Mouse (Mus musculus): ENCODE results near the gene Gabrb2. TPM values are rescaled to one million over a fixed set of nuclear protein-coding genes. Genes with fewer than 3 reads are reported as not detected.

Gene Gabrb2
- polyA plus RNA-seq, 1 experiment from 2014 or later = 4.0 TPM

- Histone ChIP-seq H3K9me3 (ENCODE audit: control insufficient read depth, low read length) (no peaks in the 10 kb centered on the region), H3K4me1 (ENCODE audit: control insufficient read depth, insufficient read depth, low read length) (no peaks in the 10 kb centered on the region), H3K4me3 (ENCODE audit: low read depth, low read length) (no peak overlapping the region), H3K27ac (ENCODE audit: low read depth, low read length) (no peak overlapping the region), H3K4me2 (ENCODE audit: low read depth) (no peak overlapping the region), H3K27me3 (ENCODE audit: control insufficient read depth, insufficient read depth, low read length) (no peaks in the 10 kb centered on the region), H3K9ac (ENCODE audit: low read length) (no peak overlapping the region), H3K36me3 (ENCODE audit: control insufficient read depth, insufficient read depth, low read length) (no peaks in the 10 kb centered on the region)
- DNase-seq (ENCODE audit: low spot score) = no peak
- ATAC-seq (ENCODE audit: insufficient read depth, low FRiP score, low TSS enrichment) = no peak
- WGBS = 83% methylated on average over 2 of the region's 2 CpGs
Measured at GRCm38 (mm10) chr11:42505436-42505835, 85.9 kb downstream of the Gabrb2 start.

DNA sequence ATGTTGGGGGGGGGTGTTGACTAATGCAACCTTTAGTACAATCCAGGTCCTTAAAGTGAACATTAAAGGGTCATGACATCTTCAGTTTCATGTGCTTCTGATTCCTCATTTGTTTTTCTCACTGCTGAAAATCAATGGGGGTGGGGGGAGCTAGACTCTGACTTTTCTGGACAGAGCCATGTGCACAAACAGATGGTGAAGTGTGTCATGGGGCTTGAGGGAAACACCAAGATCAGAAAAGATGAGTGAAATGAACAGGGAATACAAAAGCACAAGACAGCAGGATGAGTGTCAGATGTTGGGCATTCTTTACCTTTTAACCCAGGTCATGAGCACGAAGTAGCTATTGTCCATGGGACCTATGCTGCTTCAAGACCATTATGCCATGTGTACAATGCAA, 86.4 kb downstream of the Gabrb2 start:
- ATAC-seq (ENCODE audit: insufficient read depth, low FRiP score, low TSS enrichment) = no peak

GRCm38 (mm10) chr11:42521960-42522359, 102.4 kb downstream of the Gabrb2 start:
- Histone ChIP-seq H3K4me1 (ENCODE audit: control insufficient read depth, insufficient read depth, low read length) (no peaks in the 10 kb centered on the region), H3K4me2 (ENCODE audit: low read depth) (no peak overlapping the region), H3K9me3 (ENCODE audit: control insufficient read depth, low read length) (no peaks in the 10 kb centered on the region), H3K9ac (ENCODE audit: low read length) (no peak overlapping the region), H3K36me3 (ENCODE audit: control insufficient read depth, insufficient read depth, low read length) (no peaks in the 10 kb centered on the region), H3K4me3 (ENCODE audit: low read depth, low read length) (no peak overlapping the region), H3K27ac (ENCODE audit: low read depth, low read length) (no peak overlapping the region), H3K27me3 (ENCODE audit: control insufficient read depth, insufficient read depth, low read length) (no peaks in the 10 kb centered on the region)
- ATAC-seq (ENCODE audit: insufficient read depth, low FRiP score, low TSS enrichment) = no peak
- 84% methylated on average over 2 of the region's 2 CpGs for WGBS
- DNase-seq (ENCODE audit: low spot score) = no peak

More for the DNA sequence above, 86.4 kb downstream of the Gabrb2 start:
- H3K4me2 ChIP-seq (ENCODE audit: low read depth) = no peak overlapping the region
- H3K9ac ChIP-seq (ENCODE audit: low read length) = no peak overlapping the region
- no peaks in the 10 kb centered on the region for H3K36me3 ChIP-seq (ENCODE audit: control insufficient read depth, insufficient read depth, low read length)
- H3K9me3 ChIP-seq (ENCODE audit: control insufficient read depth, low read length) = no peaks in the 10 kb centered on the region
- WGBS = 73% methylated on average over 1 of the region's 1 CpGs
- H3K27ac ChIP-seq (ENCODE audit: low read depth, low read length) = no peak overlapping the region
- no peaks in the 10 kb centered on the region for H3K27me3 ChIP-seq (ENCODE audit: control insufficient read depth, insufficient read depth, low read length)
- no peaks in the 10 kb centered on the region for H3K4me1 ChIP-seq (ENCODE audit: control insufficient read depth, insufficient read depth, low read length)
- no peak for DNase-seq (ENCODE audit: low spot score)
- H3K4me3 ChIP-seq (ENCODE audit: low read depth, low read length) = no peak overlapping the region

GRCm38 (mm10) chr11:42528226-42528881, 108.8 kb downstream of the Gabrb2 start:
- 94% methylated on average over 3 of the region's 3 CpGs for WGBS
- Histone ChIP-seq H3K36me3 (ENCODE audit: control insufficient read depth, insufficient read depth, low read length) (no peaks in the 10 kb centered on the region), H3K4me2 (ENCODE audit: low read depth) (no peak overlapping the region), H3K9ac (ENCODE audit: low read length) (no peak overlapping the region), H3K4me1 (ENCODE audit: control insufficient read depth, insufficient read depth, low read length) (no peaks in the 10 kb centered on the region), H3K4me3 (ENCODE audit: low read depth, low read length) (no peak overlapping the region), H3K9me3 (ENCODE audit: control insufficient read depth, low read length) (no peaks in the 10 kb centered on the region), H3K27ac (ENCODE audit: low read depth, low read length) (no peak overlapping the region), H3K27me3 (ENCODE audit: control insufficient read depth, insufficient read depth, low read length) (no peaks in the 10 kb centered on the region)
- ATAC-seq (ENCODE audit: insufficient read depth, low FRiP score, low TSS enrichment) = no peak
- no peak for DNase-seq (ENCODE audit: low spot score)

DNA sequence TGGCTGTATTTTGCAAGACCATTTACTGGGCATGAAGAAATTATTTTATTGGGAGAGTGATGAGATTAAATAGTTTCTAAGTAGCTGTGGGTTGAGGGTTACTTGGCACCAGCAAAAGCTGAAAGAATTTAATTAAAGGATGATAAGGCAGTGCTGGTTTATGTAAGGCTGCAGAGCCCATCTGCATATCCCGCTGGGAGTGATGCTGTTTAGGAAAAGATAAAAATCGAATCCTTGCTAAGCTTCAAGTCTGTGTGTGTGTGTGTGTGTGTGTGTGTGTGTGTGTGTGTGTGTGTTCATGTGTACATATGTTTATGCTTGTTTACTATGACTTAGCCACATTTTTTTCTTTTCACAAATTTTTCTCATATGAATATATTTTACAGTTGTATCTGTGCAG, 113.0 kb downstream of the Gabrb2 start:
- Histone ChIP-seq H3K9me3 (ENCODE audit: control insufficient read depth, low read length) (no peaks in the 10 kb centered on the region), H3K4me1 (ENCODE audit: control insufficient read depth, insufficient read depth, low read length) (no peaks in the 10 kb centered on the region), H3K4me3 (ENCODE audit: low read depth, low read length) (no peak overlapping the region), H3K27me3 (ENCODE audit: control insufficient read depth, insufficient read depth, low read length) (no peaks in the 10 kb centered on the region), H3K4me2 (ENCODE audit: low read depth) (no peak overlapping the region), H3K27ac (ENCODE audit: low read depth, low read length) (no peak overlapping the region), H3K36me3 (ENCODE audit: control insufficient read depth, insufficient read depth, low read length) (no peaks in the 10 kb centered on the region), H3K9ac (ENCODE audit: low read length) (no peak overlapping the region)
- ATAC-seq (ENCODE audit: insufficient read depth, low FRiP score, low TSS enrichment) (no peak), DNase-seq (ENCODE audit: low spot score) (no peak)
- WGBS = 88% methylated on average over 2 of the region's 2 CpGs

GRCm38 (mm10) chr11:42535286-42535685, 115.7 kb downstream of the Gabrb2 start:
- Histone ChIP-seq H3K4me3 (ENCODE audit: low read depth, low read length) (no peak overlapping the region), H3K9me3 (ENCODE audit: control insufficient read depth, low read length) (no peaks in the 10 kb centered on the region), H3K4me2 (ENCODE audit: low read depth) (no peak overlapping the region), H3K36me3 (ENCODE audit: control insufficient read depth, insufficient read depth, low read length) (no peaks in the 10 kb centered on the region), H3K4me1 (ENCODE audit: control insufficient read depth, insufficient read depth, low read length) (no peaks in the 10 kb centered on the region), H3K27me3 (ENCODE audit: control insufficient read depth, insufficient read depth, low read length) (no peaks in the 10 kb centered on the region), H3K9ac (ENCODE audit: low read length) (no peak overlapping the region), H3K27ac (ENCODE audit: low read depth, low read length) (no peak overlapping the region)
- DNase-seq (ENCODE audit: low spot score) (no peak), ATAC-seq (ENCODE audit: insufficient read depth, low FRiP score, low TSS enrichment) (no peak)
- 86% methylated on average over 5 of the region's 5 CpGs for WGBS

DNA sequence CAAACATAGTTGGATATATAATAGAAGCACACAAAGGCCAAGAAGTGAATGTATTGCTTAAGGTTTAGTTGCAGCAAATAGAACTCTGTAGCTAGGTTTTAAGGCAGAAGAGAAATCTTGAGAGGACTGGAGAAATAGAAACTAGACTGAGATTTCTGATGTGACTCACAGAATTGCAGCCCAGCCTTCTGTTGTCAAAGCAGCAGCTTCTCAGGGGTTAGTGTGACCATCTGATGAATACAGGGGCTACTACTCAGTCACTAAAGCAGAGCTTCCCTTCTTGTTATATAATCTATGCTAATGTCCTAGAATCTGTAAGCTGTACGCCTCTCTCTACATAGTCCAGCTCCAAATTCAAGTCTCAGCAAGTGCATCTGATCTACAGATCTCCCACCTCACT, 116.3 kb downstream of the Gabrb2 start:
- no peak for DNase-seq (ENCODE audit: low spot score)
- H3K4me2 ChIP-seq (ENCODE audit: low read depth) = no peak overlapping the region

GRCm38 (mm10) chr11:42542861-42543260, 123.3 kb downstream of the Gabrb2 start:
- no peaks in the 10 kb centered on the region for H3K9me3 ChIP-seq (ENCODE audit: control insufficient read depth, low read length)
- H3K4me1 ChIP-seq (ENCODE audit: control insufficient read depth, insufficient read depth, low read length) = no peaks in the 10 kb centered on the region
- no peak overlapping the region for H3K4me2 ChIP-seq (ENCODE audit: low read depth)
- no peak overlapping the region for H3K9ac ChIP-seq (ENCODE audit: low read length)
- DNase-seq (ENCODE audit: low spot score) = no peak
- no peak overlapping the region for H3K4me3 ChIP-seq (ENCODE audit: low read depth, low read length)
- no peak for ATAC-seq (ENCODE audit: insufficient read depth, low FRiP score, low TSS enrichment)
- no peaks in the 10 kb centered on the region for H3K27me3 ChIP-seq (ENCODE audit: control insufficient read depth, insufficient read depth, low read length)
- H3K36me3 ChIP-seq (ENCODE audit: control insufficient read depth, insufficient read depth, low read length) = no peaks in the 10 kb centered on the region
- 87% methylated on average over 2 of the region's 2 CpGs for WGBS
- no peak overlapping the region for H3K27ac ChIP-seq (ENCODE audit: low read depth, low read length)

More for the DNA sequence above, 116.3 kb downstream of the Gabrb2 start:
- Histone ChIP-seq H3K4me3 (ENCODE audit: low read depth, low read length) (no peak overlapping the region), H3K4me1 (ENCODE audit: control insufficient read depth, insufficient read depth, low read length) (no peaks in the 10 kb centered on the region), H3K36me3 (ENCODE audit: control insufficient read depth, insufficient read depth, low read length) (no peaks in the 10 kb centered on the region), H3K27me3 (ENCODE audit: control insufficient read depth, insufficient read depth, low read length) (no peaks in the 10 kb centered on the region), H3K9ac (ENCODE audit: low read length) (no peak overlapping the region), H3K9me3 (ENCODE audit: control insufficient read depth, low read length) (no peaks in the 10 kb centered on the region), H3K27ac (ENCODE audit: low read depth, low read length) (no peak overlapping the region)
- WGBS = 87% methylated on average over 1 of the region's 1 CpGs
- ATAC-seq (ENCODE audit: insufficient read depth, low FRiP score, low TSS enrichment) = no peak

DNA sequence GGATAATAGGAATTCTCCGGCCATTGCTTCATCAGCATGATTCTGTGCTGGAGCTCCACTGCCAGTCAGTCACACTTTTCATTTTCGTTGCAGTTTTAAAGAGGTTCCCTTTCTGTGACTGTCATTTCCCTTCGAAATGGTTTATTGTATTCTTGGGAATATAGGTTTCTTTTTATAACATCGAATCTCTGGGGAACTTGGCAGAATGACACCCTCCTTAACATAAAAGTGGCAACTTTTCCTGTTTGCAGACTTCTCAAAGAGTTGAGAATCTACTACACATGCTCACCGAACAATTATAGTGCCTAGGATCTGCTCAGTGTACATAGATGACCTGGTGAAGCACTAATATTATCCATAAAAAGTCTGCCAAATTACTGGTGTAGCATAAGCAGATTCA, 146.5 kb downstream of the Gabrb2 start:
- Histone ChIP-seq H3K9me3 (ENCODE audit: control insufficient read depth, low read length) (no peaks in the 10 kb centered on the region), H3K9ac (ENCODE audit: low read length) (no peak overlapping the region), H3K4me1 (ENCODE audit: control insufficient read depth, insufficient read depth, low read length) (no peaks in the 10 kb centered on the region), H3K27me3 (ENCODE audit: control insufficient read depth, insufficient read depth, low read length) (no peaks in the 10 kb centered on the region), H3K27ac (ENCODE audit: low read depth, low read length) (no peak overlapping the region), H3K4me2 (ENCODE audit: low read depth) (no peak overlapping the region), H3K4me3 (ENCODE audit: low read depth, low read length) (no peak overlapping the region), H3K36me3 (ENCODE audit: control insufficient read depth, insufficient read depth, low read length) (no peaks in the 10 kb centered on the region)
- no peak for ATAC-seq (ENCODE audit: insufficient read depth, low FRiP score, low TSS enrichment)
- WGBS = 89% methylated on average over 5 of the region's 5 CpGs
- DNase-seq (ENCODE audit: low spot score) = no peak

Measured in neural tube, embryonic 11.5 days (tissue).